Mouse (Mus musculus) embryonic fibroblast, embryonic 13.5 days (primary cell): Measurements from ENCODE around the gene Gjb6.

Experiments
- CTCF ChIP-seq: IDR thresholded peaks from 2 replicates; pipeline ENCODE4 v1.5.1; 2011; ENCODE audit warnings: mild to moderate bottlenecking, control low read depth, low read length, moderate library complexity, borderline replicate concordance; ENCODE audit not compliant: insufficient read depth
- POLR2A ChIP-seq: IDR thresholded peaks from 2 replicates; pipeline ENCODE4 v1.6.1; 2011; ENCODE audit warnings: low read depth, mild to moderate bottlenecking, control low read depth, low read length, moderate library complexity

GRCm38 (mm10) chr14:57122295-57122694, 11.1 kb downstream of the Gjb6 start:
- TF ChIP-seq CTCF = no peak
- no peak for TF ChIP-seq POLR2A
